Mouse (Mus musculus): Measurements from ENCODE around the gene Mcf2l. TPM values are rescaled to one million over a fixed set of nuclear protein-coding genes. Genes with fewer than 3 reads are reported as not detected.

The Mcf2l gene
- total RNA-seq, 2 experiments from 2014 or later: 224 to 268 TPM

DNA sequence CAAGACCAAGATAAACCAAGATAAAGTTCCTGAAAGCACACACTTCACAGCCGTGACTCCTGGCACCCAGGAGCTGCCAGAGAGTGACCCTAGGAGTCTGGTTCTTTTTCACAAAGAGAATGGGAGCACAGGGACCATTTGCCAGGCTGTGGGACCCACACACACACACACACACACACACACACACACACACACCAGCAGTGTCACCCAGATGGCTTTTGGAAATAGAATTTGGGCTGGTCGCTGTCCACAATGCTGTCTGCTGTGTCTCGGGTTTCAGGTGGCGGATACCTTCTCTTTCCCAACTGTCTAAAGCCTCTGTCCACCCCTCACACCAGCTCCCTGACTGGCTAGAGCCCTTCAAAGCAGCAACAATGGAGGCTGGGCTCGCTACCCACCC, 120.9 kb downstream of the Mcf2l start:
- DNase-seq: no peak

DNA sequence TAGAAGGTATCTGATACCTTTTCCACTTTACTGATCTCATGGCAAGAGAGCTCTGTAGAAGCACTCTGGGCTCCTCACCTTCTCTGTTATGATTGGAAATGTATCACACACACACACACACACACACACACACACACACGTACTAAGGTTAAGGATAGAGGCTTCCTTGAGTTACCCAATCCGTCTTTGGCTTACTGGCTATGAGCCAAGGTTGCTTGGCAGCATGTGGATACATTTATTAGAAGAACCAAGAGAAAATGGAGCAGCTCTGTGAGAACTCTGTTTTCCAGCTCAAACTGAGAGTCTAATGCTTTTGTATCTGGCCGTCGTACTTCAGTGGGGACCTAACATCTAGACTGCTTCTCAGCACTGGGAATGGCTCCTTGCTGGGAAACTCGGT, 121.9 kb downstream of the Mcf2l start:
- no peak for DNase-seq

DNA sequence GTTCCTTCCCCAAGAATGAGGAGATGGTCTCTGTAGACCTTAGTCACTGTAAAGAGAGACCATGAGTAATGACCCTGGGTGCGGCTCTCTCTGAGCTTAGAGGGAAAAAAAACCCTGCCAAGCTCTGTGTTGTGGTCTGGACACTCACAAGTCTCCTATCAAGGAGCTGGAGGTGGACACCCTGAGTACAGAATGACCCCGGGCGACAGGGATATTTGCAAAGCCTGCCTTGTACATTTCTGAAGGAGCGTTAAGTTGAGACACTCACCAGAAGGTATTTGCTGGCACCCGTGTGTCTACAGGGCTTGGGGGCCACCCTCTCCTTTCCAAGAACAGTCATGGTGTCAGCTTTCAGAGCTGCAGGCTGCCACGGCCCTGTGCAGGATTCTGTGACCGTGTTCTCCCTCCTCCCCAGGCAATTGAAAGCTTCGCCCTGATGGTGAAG, 123.2 kb downstream of the Mcf2l start:
- DNase-seq: no peak

DNA sequence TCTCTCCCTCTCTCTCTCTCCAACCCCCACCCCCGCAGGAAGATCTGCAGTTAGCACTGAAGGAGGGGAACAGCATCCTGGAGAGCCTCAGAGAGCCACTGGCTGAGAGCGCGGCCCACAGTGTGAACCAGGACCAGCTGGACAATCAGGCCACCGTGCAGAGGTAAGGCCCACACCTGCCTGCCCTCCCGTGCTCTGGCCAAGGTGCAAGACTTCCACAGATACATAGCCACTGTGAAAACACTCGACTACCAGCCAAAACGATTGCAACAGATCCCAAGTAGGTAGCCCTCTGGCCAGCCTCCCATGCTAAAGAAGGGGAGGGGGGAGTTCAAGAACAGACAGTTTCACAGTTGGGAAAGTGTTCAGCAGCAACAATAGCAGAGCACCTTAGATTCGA, 124.7 kb downstream of the Mcf2l start:
- no peak for DNase-seq

DNA sequence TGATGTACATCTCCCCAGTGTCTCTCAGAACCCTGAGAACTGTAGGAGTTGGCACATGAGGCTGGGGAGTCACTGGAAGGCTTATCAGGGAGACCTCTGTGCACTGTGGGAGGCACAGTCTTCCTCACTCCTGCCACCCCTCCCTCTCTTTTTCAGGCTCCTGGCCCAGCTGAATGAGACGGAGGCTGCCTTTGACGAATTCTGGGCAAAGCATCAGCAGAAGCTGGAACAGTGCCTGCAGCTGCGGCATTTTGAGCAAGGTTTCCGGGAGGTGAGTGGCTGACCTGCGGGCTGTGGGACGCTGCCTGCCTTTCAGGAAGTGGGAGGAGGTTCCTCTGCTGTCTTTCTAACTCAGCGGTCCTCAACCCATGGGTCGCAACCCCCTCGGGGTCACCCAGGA, 126.2 kb downstream of the Mcf2l start:
- no peak for DNase-seq

DNA sequence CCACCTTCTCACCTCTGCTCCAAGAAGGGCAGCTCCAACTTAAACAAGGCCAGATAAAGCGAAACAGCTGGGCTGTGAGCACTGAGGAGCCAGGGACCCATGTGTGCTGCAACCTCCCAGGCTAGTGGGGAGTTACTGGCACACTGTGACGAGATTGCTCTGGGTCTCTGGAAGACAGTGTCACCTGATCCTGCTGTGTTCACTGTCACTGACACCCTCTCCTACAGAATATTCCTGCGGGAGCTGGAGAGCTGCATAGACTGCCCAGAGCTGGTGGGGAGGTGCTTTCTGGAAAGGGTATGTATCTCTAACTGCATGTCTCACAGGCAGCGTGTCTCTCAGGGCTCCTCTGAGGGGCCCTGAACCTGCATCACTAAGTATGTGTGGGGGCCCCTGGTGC, 133.9 kb downstream of the Mcf2l start:
- no peak for DNase-seq

DNA sequence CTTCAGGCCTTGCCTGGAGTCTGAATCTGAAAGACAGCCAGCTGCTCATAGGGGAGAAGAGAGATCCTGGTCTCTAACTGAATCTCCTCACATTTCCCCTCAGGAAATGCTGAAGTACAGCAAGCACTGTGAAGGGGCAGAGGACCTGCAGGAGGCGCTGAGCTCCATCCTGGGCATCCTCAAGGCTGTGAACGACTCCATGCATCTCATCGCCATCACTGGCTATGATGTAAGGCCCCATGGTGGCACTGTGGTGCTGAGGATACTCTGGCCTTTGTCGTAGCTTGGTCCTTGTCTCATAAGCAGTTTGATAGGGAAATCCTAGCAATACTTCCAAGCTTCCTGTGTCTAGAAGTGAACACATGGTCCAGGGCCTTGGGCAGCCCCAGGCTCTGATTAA, 136.7 kb downstream of the Mcf2l start:
- no peak for DNase-seq

DNA sequence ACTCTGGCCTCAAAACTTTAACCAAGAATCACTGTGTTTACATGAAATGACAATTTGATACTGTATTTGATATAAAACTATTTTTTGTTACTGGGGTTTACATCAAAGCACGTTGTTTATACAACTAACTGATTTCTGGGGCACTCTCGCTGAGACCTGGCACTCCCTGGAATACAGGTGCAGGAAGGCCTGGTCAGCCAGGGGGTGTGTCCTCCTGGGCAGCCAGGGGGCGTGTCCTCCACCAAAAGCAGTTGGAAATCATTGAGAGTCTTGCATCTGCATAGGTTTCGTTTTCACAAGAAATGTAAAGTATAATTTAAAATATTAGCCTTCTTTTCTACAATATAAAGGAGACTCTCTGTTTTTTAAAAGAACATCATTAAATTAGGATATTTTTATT, 146.0 kb downstream of the Mcf2l start:
- no peak for DNase-seq

DNA sequence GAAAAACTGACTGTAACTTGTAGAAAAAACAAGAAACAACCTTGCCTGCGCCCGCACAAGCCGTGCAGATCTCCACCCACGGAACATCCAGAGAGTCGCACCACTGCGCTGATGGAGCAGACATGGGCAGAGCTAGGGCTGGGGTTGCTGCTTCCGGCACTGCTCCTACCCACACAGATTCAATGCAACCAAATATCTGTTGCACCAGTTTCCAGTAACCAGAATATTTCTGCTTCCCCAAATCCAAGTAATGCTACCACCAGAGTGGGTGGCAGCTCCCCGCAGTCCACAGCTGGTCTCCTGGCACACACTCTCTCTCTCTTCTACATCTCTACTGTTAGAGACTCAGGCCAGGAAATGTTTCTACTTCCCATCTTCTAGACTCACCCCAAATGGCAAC, 148.2 kb downstream of the Mcf2l start:
- peak; percentile 34 to 45 for DNase-seq

DNA sequence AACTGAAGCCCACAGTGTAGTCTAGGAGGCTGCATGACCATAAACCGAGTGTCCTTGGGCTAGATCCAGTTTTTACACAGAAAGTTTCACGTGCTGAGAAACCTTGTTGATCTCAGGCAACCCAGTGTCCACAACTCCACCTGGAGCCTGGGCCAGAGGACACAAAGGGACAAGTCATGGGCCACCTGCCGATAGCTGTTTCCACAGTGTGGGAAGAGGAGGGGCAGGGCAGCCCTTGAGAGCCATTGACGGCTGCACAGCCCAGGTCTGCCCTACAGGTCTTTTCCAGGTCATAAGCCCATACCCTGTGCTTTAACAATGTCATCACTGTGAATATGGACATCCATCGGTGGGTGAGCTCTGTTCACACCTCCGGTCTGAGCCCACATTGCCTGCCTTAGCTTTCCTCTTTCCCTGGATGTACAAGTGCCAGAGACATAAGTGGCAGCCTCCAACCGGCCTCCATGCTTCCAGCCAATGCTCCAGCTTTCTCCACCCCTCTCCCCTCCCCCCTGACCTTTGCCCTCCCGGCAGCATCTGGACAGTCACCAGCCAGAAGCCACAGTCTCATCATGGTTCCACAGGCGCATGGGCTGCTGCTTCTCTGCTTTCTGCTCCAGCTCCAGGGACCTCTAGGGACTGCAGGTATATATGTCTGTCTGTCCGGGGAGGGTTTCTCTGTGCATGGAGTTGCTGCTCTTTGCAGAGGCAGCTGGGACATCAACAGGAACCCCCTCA, 152.1 kb downstream of the Mcf2l start, which contains the start of gene F7:
Gene F7 (plus strand): TSS at position 548 of the 738 bp plus-strand sequence.
- DNase-seq: no peak

DNA sequence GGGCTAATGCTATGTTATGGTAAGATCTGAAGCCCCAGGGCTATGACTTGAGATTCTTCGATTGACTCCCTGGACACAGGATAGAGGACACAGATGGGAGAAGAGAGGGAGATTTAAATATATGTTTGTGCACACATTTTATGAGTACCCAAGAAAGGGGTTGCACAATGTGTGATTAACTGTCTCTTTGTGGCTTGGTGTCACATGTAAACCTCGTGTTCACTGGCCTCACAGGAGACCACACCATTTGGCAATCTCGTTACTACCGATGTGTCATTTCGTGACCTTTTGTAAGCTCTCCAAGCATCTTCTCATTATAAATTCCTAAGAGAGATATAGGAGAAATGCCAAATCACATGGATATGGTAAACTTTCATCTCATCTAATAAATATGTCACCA, 154.0 kb downstream of the Mcf2l start:
- no peak for DNase-seq

DNA sequence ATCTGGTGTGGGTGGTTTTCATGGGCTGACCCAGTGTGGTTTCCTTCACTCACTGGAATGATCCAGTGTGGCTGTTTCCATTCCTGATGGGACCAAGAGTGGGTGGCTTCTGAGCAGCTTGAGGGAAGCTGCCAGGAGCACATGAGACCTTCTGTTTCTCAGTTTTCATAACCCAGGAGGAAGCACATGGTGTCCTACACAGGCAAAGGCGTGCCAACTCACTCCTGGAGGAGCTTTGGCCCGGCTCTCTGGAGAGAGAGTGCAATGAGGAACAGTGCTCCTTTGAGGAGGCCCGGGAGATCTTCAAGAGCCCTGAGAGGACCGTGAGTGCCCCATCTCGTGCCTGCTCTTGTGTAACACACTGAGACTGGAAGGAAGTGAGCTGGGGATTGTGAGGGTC, 154.9 kb downstream of the Mcf2l start:
- DNase-seq: peak; percentile 46 to 55

DNA sequence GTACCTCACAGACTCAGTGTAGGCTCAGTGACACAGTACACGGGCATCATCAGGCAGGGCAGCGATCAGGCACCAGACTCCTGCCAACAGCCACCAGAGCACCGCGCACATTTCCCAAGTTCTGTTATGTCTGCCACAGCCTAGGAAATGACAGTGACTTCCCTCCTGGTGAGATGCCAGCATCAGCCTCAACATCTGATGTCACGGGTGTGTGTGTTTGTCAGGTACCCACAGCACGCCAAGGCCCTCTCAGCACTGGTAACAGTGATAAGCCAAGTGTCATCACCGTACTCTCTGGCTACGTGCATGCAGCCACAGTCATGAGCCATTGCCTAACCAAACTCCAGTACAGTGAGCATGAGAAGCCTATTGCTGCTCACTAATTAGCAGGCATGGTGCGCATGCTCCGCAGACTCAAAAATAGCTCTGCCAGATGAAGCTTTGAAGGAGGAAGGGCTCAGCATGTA, 162.8 kb downstream of the Mcf2l start:
- DNase-seq: peak; percentile 41 to 60

DNA sequence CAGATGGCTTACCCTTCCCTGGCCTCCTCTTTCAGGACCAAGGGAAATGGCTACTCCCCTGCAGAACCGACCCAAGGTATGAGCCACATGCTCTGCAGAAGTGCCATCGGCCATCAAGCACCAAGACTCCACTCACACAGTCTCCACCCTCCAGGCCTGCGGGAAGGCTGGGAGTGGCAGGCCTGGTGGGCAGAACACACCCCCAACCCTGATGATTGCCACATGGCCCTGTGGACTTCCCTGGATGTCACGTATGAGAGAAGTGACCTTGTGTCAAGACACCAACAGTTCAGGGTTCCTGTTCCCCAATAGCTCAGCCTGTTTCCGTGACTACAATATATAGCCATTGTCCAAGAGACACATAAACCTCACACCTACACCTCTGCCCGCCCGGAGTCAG, 163.4 kb downstream of the Mcf2l start, which contains the start of gene F10:
Gene F10 (plus strand): TSS at position 294 of the 400 bp plus-strand sequence.
- DNase-seq: no peak

DNA sequence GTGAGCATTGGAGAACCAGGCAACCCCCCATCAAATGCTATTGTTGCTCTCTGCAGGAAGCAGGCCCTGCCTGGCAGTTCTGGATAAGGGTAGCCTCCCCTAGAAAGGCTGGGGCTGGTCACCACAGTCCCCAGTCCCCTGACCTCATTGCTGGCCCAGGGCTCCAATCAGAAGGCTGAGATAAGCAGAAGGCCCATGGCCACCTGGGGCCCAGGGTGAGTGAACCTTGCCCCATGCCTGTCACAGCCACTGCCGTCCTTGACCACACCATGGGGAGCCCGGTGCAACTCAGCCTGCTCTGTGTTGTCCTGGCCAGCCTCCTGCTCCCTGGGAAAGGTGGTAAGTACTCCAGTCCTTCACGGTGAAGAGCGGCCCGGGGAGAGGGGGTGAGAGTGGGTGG, 164.0 kb downstream of the Mcf2l start:
- DNase-seq: no peak

DNA sequence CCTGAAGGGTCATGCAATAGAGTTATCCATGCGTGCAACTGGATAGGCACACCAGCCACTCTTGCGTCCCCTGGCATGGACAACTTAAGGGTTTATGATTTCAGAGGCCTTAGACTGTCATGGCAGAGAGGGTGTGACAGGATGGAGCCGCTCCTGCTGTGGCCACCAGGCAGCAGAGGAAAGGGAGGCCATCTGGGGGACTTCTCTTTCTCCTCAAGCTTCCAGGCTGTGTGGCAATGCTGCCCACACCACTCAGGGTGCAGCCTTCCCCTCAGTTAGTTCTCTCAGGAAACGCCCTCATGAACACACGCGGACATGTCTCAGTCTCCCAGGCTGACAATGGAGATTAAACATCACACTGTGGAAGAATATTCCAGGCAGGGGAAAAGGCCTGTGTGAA, 165.4 kb downstream of the Mcf2l start:
- DNase-seq: no peak

DNA sequence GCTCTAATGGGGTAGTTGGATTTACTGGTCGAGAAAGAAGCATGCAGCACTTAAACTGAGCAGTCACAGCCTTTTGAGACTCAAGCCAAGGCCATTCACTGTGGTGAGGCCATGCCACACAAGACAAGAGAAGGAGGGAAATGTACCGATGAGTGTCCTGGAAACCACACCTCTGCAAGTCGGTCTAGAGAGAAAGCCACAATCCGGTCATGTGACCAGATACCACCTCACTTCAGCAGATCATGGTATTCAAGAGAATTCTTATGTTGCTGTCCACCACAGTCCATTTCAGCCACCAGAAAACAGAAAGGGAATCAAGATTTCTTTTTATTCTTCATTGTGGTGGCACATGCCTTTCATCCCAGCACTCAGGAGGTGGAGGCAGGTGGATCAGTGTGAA, 167.9 kb downstream of the Mcf2l start:
- no peak for DNase-seq

DNA sequence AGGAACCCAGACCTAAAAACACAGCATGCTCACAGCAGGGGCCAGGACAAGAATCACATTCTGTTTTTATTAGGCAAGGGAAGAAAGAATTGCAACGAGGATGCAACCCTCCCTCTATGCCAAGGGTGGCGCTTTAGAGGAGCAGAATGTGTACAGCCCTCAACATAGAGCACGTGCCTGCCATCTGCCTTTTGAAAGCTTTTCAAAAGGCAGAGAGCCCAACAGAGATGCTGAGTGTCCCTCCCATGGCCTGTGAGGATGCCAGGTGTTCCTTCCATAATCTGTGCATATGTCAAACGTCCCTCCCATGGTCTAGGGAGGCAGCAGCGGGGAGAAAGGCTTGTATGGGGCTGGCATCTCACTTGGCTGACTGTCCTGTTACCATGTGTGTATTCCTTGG, 174.0 kb downstream of the Mcf2l start:
- DNase-seq: no peak

DNA sequence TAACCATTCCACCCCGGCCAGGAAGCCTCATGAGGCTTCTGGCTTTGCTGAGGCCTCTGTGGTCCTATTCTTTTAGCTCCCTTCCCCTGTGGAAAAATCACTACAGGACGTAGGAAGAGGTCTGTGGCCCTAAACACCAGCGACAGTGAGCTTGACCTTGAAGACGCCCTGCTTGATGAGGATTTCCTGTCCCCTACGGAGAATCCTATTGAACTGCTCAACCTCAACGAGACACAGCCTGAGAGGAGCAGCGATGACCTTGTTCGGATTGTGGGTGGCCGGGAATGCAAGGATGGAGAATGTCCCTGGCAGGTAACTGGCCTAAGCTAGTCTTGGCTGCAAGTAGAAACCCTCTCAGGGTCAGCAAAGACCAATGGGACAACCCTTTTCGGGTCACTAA, 176.9 kb downstream of the Mcf2l start:
- DNase-seq: no peak

DNA sequence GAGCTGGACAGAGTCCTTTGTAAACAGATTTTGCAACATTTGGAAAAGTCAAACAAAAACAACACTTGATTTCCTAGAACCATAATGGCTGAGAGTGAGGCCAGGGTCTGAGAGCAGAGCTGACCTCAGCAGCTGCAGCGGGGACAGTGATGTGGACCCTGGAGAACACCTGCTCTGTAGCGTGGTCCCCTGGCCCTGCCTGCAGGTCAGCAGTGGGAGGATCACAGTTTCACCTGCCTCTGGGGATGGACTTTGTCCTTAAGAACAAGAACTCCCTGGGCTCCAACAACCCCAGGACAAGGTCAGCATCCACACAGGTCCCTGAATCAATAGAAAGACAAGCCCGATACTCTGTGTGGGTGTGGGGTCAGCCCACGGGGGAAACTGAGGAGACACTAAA, 183.7 kb downstream of the Mcf2l start:
- DNase-seq: no peak

DNA sequence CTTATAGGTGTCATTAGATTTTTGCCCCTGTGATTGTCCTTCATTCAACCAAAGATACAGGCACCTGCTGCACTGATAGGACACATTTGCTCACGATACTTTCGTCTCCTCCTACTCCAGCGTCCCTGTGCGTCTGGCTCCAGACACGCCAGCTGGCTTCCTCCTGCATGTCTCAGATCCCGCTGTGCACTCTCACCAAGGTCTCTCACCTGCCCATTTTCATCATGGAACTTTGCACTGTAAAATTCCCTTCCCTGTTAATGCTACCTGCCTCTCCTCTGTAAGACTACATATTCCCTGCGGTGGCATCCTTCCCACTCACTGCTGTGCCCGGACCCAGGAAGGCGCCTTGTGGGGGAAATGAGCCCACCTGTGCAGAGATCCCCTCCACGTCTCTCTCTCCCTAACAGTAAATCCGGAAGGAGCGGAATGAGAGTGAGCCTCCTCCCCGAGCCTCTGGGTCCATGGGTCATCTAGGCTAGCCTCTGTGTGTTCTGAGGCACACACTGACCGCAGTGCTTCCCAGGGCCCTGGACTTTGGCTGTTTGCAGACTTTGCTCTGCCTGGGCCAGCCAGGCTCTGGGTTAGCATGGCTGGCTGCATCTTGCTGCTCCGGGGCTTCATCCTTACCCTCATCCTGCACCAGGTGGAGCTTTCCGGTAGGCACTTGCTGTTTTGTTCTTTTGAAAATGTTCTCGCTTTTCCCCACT, 187.0 kb downstream of the Mcf2l start, which contains the start of gene Proz:
Gene Proz (plus strand): TSS at position 474 of the 710 bp plus-strand sequence.
- DNase-seq: no peak

DNA sequence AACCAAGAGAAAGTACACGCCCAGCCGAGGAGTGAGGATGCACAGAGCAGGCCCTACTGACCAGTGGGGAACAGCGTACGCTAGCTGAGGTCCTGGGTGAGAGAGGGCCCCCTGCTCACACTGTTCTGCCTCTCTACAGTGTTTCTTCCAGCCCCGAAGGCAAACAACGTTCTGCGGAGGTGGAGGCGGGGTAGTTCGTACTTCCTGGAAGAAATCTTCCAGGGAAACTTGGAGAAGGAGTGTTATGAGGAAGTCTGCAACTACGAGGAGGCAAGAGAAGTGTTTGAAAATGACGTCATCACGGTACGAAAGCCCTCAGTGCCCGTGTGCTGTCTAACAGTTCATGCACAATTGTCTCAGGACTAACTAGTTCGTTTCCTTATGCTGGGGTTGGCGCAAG, 189.5 kb downstream of the Mcf2l start:
- DNase-seq: no peak
